Mouse (Mus musculus) regulatory T cell (primary cell): Measurements from ENCODE around the gene Galk2.

Experiments
- in situ Hi-C: fragments of 300-600 bp; cut with MboI, MseI; formaldehyde crosslinking; loops from one replicate; pipeline ENCODE4 v1.15.1; 2025; ENCODE audit warnings: high pct_unique_total_duplicates

Gene Galk2

GRCm38 (mm10) chr2:125858521-125859280 is at the start of gene Galk2, which contains the start of gene Cops2:
TSS of gene Galk2 (plus strand) at chr2:125859109.
TSS of gene Cops2 (minus strand) at chr2:125859139.
- in situ Hi-C loops = loop anchor here (25.0 kb wide), 1 partner anchor 1729 kb away; the partner anchor contains the start of genes Mrps5 and Zfp661

DNA sequence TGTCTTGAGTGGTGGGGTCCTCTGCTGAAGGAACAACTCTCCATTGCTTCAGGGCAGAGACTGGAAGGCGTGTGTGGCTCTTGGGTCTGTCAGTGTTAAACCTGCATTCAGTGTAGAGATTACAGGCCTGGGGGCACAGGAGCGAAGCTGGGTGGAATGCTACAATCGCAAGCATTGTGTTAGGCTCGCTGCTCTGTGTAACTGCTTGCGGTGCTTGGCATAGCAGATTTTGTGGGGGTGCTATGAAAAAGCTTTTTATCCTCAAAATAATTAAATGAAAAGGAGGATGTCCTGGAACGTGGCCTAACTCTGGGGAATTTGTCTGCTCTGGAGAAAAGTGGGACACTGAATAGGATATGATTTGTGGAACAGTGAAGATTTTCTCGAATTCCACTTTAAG is 49.4 kb upstream of the Galk2 start:
- in situ Hi-C loops = no loop called here

- in situ Hi-C loops = no loop called here
These were observed 47.6 kb upstream of the Galk2 start for GRCm38 (mm10) chr2:125811332-125811731.

DNA sequence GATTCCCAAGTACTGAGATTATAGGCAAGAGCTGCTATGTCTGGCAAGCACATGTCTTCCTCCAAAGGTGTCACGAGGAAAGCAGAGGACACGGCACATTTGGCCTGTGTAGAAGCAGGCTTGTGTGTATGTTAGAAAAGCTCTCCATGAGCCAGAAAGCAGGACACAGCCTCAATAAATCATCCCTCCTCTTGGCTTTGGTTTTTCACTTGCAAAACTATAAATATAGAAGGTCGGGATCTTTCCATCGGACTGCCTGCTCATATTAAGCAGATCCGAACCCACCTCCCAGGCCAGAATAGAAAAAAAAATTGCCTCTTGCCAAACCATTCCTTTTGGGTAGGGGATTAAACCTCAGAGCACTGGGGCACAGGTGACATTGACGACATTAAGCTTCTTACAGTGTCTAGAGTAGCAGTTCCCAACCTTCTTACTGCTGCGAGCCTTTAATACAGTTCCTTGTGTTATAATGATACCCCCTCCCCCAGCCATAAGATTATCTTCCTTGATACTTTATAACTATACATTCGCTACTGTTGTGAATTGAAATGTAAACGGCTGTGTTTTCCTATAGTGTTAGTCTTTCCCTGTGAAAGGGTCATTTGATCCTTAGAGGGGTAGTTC is 44.8 kb upstream of the Galk2 start:
- in situ Hi-C loops = no loop called here

GRCm38 (mm10) chr2:125820397-125820796 is 38.5 kb upstream of the Galk2 start:
- in situ Hi-C loops = no loop called here

GRCm38 (mm10) chr2:125826201-125826600 is 32.7 kb upstream of the Galk2 start:
- in situ Hi-C loops = loop anchor here (25.0 kb wide), 1 partner anchor 164 kb away; the partner anchor contains the start of gene Eid1

GRCm38 (mm10) chr2:125827898-125828297 is 31.0 kb upstream of the Galk2 start:
- in situ Hi-C loops = loop anchor here (25.0 kb wide), 1 partner anchor 166 kb away; the partner anchor contains the start of gene Eid1

- in situ Hi-C loops = loop anchor here (25.0 kb wide), 1 partner anchor 168 kb away; the partner anchor contains the start of gene Eid1
These were observed 29.0 kb upstream of the Galk2 start for GRCm38 (mm10) chr2:125829924-125830323.

DNA sequence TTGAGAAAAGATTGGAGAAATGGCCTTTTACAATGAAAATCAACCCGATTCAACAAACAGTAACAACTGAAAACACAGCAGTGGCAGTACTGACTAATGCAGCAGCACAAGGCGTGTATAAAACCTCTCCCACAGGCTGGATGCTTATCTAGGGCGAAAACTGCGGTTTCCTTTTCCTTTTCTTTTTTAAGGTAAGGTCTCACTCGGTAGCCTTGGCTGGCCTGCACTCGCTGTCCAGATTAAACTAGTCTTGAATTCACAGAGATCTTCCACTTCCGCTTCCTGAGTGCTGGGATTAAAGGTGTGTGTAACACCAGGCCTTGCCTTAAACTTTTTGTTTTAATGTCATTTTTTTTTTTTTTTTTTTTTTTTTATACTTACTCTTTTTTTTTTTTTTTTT is 20.8 kb upstream of the Galk2 start:
- in situ Hi-C loops = loop anchor here (25.0 kb wide), 1 partner anchor 176 kb away; the partner anchor contains the start of gene Eid1

DNA sequence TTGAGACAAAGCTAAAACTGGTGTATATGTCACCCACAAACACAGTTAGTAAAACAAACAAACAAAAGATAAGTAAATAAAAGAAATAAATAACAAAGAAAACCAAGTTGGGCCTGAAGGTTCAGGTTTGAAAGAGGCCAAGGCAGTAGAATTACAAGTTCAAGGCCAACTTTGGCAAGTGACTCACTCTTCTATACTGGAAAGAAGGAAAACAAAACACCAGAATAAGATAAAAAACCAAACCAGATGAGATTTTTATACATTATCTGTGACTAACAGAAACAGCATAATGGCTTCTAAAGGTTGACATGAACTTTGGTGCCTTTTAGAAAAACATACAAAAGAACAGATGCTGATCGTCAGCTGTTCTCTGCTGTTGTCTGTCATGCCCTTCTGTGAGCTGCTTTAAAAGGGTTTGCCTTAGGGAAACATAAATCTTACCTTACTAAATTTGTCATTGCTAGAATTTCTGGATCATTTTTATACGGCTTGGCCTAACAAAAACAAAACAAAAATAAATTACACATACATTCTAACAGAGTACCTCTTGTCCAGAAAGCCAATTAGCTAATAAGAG is 20.1 kb upstream of the Galk2 start:
- in situ Hi-C loops = loop anchor here (25.0 kb wide), 1 partner anchor 176 kb away; the partner anchor contains the start of gene Eid1

DNA sequence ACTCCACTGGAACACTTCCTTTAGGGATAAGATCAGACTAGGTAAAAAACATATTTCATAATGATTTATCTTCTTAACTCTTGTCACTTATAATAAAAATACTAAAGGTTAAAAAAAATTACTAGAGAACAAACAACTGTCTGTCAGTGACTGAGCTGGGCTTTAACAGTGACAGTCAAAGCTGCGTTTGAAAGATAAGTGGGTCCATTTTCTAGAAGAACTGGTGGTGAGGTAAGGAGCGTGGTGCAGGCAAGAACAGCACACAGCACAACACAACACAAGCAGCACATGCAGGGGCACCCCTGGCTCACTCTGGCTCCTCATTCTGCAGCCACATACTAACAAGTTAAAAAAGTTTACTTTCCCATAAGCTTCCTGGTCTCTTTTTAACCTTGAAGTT is 7.7 kb upstream of the Galk2 start:
- in situ Hi-C loops = loop anchor here (25.0 kb wide), 1 partner anchor 1736 kb away; the partner anchor contains the start of genes Mrps5 and Zfp661

GRCm38 (mm10) chr2:125857707-125858106 is 1.2 kb upstream of the Galk2 start:
- in situ Hi-C loops = loop anchor here (25.0 kb wide), 1 partner anchor 1730 kb away; the partner anchor contains the start of genes Mrps5 and Zfp661

DNA sequence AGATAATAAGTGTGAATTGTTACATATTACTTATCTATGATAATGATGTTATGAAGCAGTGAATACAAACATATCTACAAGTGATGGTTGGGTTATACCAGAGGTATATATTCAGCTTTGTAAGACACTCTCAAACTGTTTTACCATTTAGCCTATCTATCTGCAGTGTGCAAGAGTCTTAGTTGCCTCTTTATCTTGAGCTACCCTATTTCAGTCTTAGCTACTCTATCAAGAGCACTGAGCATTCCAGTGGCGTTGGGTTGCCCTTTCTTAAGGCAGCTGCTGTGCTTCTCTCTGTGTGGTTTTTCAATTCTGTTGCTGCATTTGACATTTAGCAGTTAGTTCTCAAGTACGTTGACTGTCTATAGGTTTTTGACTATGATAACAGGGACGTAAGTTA is 4.9 kb downstream of the Galk2 start:
- in situ Hi-C loops = loop anchor here (25.0 kb wide), 1 partner anchor 1724 kb away; the partner anchor contains the start of genes Mrps5 and Zfp661

DNA sequence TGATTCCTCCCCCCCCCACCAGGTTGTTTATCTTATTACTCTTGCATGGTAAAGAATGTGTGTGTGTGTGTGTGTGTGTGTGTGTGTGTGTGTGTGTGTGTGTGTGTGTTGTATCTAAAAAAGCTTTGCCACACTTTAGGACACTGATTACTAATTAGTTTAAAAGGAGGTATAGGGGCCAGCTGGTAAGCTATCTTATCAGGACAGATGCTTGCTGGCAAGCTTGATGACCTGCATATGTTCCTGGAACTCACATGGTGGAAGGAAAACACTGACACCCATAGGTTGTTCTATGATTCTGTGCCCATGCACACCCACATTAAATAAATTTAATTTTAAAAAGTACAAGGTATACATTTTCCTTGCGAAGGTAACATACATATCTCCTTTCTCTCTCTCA is 5.6 kb downstream of the Galk2 start:
- in situ Hi-C loops = loop anchor here (25.0 kb wide), 1 partner anchor 1723 kb away; the partner anchor contains the start of genes Mrps5 and Zfp661

- in situ Hi-C loops = loop anchor here (25.0 kb wide), 1 partner anchor 1722 kb away; the partner anchor contains the start of genes Mrps5 and Zfp661
These were observed 6.7 kb downstream of the Galk2 start for GRCm38 (mm10) chr2:125865585-125865984.

- in situ Hi-C loops = loop anchor here (25.0 kb wide), 1 partner anchor 1721 kb away; the partner anchor contains the start of genes Mrps5 and Zfp661
These were observed 7.3 kb downstream of the Galk2 start for GRCm38 (mm10) chr2:125866058-125866740.

DNA sequence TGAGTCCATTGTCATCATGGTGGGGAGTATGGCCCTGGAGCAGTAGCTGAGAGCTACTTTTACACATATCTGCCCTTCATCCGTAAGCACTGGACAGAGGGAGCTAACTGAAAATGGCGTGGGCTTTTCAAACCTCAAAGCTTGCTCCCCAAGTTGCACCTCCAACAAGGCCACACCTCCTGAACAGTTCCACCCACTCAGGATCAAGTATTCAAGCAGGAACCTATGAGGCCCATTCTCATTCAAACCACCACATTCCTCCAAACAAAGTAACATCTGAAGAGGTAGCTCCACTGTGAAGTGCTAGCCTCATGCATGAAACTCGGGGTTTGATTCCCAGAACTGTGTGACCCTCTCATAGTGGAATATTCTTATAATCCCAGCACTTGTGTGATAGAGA is 9.4 kb downstream of the Galk2 start:
- in situ Hi-C loops = loop anchor here (25.0 kb wide), 1 partner anchor 1719 kb away; the partner anchor contains the start of genes Mrps5 and Zfp661

GRCm38 (mm10) chr2:125870159-125870558 is 11.2 kb downstream of the Galk2 start:
- in situ Hi-C loops = loop anchor here (25.0 kb wide), 1 partner anchor 1717 kb away; the partner anchor contains the start of genes Mrps5 and Zfp661

DNA sequence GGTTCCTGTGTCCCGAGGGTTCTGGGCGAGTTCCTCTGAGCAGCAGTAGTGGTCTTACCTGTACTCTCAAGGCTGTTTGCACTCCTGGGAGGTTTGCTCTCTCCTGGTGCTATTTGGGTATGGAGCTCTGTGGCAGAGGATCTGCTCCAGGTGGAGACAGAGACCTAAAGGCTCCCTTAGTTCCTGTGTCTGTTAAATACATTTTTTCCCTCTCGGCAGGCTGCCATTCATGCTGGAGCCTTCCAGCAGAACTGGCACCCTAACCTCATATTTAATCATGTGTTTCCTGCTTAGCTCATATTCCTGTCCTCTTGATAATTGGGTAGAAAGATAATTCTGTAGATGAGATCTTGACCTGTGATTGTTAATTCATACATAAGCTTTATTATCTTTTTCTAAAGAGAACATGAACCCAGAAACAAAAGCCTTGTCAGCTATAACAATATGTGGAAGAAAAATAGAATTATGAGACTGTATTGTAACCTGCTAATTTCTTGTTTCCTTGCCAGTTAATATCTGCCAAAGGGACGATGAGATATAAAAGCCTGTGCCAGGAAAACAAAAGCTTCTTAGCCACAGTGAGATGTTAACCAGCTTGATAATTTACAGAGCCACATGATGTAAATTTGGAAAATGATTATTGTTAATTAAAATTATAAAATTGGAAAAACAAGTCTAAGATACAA is 27.1 kb downstream of the Galk2 start:
- in situ Hi-C loops = no loop called here

- in situ Hi-C loops = loop anchor here (10.0 kb wide), 1 partner anchor 622 kb away; no protein-coding TSS in a partner anchor
These were observed 34.2 kb downstream of the Galk2 start for GRCm38 (mm10) chr2:125893096-125893495.
